Mouse (Mus musculus): ENCODE measurements at regions not wholly inside any gene's neighbourhood (a gene's known extent, or its start where the extent isn't known, plus 50 kb on each side); places are given as distances from the start of the nearest gene placed in this dataset.

DNA sequence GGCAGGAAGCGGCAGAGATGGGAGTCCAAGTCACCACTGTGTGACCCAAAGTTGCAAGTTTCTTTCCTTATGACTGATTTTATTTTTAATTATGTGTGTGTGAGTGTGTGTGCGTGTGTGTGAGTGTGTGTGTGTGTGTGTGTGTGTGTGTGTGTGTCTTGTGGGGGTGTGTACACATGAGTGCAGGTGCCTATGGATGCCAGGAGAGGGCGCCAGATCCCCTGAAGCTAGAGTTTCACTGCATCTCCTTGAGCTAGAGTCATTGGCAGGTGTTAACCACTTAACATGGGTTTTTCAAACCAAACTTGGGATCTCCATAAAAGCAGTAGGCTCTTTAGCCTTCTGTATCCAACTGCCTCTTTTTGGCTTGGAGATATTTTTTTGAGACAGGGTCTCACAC is 156.2 kb upstream of the Sdk2 start:
- TF ChIP-seq CTCF (IDR thresholded peaks at IDR 0.05; ENCODE audit: insufficient read depth, low read length) (no peak), POLR2A (IDR thresholded peaks at IDR 0.05; ENCODE audit: borderline replicate concordance, extremely low read depth, low read depth, low read length) (no peak)

All from lung, adult 2 months (tissue).